Mouse (Mus musculus): Measurements from ENCODE around the gene Pgr. TPM values are rescaled to one million over a fixed set of nuclear protein-coding genes. Genes with fewer than 3 reads are reported as not detected.

Pgr gene
- under 1 TPM in 2 of 4 experiments, not detected in 2; 0.05 to 0.14 TPM for total RNA-seq (2022)

DNA sequence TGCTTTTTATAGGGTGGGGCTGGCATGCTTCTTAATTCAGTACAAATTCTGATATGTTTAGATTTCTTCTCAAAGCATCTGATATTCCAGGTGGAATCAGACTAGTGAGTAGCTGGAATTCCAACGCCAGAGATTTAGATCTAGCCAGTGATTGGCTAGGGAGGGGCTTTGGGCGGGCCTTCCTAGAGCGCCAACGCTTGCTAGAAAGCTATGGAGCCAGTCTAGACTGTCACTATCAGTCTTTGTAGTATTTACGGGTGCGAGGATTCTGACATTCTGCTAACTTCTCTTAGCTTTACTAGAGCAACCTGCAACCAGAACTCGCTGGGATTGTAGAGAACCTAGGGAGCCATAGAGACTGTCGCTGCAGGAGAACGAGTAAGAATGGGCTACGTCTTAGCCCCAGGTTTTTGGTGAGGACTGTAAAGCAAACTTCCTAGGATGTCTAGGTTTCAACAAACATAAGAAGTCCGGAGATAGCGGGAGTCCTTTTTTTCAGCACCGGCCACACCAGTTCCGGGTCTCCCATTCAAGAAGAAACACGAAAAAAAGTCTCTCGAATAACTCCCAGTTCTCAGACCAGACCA is at the start of gene Pgr:
Gene Pgr, plus strand, starts transcription at position 218 of the 587 bp plus-strand sequence.
- DNase-seq (ENCODE audit: low spot score): no peak

DNA sequence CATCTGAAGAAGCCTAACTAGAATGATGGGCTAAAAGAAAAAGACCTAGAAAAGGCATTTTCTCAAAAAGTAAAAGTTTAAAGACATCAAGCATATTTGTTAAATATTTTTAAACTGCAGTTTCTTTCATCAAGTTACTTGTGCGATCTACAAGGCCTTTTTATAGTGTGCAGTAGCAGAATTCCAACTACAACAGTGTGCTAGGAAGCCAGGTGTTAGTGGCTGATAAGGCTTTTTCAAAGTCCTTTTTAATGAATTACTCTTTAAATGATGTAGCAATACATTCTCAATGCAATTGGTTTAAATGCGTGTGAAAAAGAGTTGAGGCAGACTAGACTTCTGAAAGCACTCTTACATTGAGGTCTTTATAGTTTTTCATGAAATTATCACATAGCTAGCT is 42.2 kb upstream of the Pgr start:
- no peak for DNase-seq (ENCODE audit: low spot score)

DNA sequence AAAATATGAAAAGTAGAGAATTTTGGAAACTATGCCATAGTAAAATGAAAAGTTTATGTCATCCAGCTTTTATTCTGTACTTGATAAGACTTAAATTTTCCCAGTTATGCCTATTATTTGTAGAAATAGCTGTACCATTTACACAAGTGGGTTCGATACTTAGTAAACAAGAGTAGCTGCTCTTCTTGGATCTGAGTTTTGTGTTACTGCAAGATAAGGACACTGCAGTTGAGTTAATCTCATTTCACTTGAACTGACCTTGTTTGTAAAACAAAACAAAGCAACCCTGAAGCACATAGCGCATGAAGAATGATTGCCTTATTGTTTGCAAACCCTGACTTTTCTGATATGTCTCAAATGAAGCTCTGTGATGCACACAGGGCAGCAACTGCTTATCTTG is 31.1 kb upstream of the Pgr start:
- DNase-seq (ENCODE audit: low spot score): no peak

DNA sequence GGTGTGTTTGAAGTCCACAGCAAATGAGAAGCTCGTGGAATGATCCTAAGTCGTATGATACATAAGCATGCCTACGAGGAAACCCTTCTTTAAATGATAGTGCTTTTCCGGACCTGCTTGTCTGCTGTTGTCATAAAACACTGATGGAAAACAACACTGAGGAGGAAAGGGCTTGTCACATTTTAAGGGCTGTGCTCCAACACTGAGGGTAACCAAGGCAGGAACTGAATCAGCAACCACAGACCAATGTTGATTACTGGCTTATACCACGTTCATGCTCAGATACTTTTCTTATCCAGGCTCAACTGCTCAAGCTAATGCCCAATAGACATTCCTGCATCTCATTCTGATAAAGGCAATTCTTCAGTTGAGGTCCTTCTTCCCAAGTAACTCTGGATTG is 4.4 kb upstream of the Pgr start:
- DNase-seq (ENCODE audit: low spot score): no peak

- no peak for DNase-seq (ENCODE audit: low spot score)
Observed at GRCm38 (mm10) chr9:8900203-8901012, 775 bp downstream of the Pgr start.

DNA sequence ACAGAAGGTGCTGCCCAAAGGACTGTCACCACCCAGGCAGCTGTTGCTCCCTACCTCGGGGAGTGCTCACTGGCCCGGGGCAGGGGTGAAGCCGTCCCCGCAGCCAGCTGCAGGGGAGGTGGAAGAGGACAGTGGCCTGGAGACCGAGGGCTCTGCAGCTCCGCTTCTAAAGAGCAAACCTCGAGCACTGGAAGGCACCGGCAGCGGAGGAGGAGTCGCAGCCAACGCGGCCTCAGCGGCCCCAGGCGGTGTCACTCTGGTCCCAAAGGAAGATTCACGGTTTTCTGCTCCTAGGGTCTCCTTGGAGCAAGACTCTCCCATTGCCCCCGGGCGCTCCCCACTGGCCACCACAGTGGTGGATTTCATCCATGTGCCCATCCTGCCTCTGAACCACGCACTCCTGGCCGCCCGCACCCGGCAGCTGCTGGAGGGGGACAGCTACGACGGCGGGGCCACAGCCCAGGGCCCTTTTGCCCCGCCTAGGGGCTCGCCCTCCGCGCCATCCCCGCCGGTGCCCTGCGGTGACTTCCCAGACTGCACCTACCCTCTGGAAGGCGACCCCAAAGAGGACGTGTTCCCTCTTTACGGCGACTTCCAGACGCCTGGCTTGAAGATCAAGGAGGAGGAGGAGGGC is 1.5 kb downstream of the Pgr start:
- no peak for DNase-seq (ENCODE audit: low spot score)

GRCm38 (mm10) chr9:8901647-8902131 is 2.1 kb downstream of the Pgr start:
- DNase-seq (ENCODE audit: low spot score): no peak

DNA sequence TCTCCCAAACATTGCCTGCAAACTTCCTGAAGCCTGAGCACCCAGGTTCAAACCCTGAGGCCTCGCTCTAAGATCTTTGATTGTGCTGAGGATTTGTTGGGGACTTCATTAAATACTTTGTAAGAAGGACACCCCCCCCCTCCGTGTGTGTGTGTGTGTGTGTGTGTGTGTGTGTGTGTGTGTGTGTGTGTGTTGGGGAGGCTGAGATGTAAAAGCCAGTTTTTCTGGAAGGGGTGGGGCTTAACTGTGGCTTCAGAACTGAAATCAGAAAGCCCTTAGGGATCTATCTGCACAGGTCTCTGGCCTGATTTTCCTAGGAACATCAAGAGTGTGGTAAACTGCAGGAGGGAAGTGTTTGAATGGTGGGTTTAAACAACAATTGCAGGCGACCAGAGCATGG is 2.6 kb downstream of the Pgr start:
- no peak for DNase-seq (ENCODE audit: low spot score)

- no peak for DNase-seq (ENCODE audit: low spot score)
Observed at GRCm38 (mm10) chr9:8927561-8927960, 27.9 kb downstream of the Pgr start.

DNA sequence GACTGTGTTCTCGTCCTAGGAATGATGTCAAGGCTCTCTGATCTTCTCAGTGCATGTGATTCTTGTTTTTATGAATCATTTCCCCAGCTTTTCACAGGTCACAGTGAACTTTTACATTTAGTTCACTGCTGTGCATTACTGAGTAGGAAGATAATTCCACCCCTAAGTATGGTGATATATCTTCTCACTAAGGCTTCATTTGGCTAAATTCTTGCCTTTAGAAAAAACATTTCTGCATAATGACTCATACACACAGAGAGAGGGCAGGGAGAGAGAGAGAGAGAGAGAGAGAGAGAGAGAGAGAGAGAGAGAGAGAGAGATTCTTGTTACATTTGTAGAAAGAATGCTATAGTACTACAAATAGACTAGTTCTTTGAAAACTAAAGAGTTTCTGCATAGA is 38.1 kb downstream of the Pgr start:
- no peak for DNase-seq (ENCODE audit: low spot score)

- DNase-seq (ENCODE audit: low spot score): no peak
Observed at GRCm38 (mm10) chr9:8953306-8953705, 53.7 kb downstream of the Pgr start.

DNA sequence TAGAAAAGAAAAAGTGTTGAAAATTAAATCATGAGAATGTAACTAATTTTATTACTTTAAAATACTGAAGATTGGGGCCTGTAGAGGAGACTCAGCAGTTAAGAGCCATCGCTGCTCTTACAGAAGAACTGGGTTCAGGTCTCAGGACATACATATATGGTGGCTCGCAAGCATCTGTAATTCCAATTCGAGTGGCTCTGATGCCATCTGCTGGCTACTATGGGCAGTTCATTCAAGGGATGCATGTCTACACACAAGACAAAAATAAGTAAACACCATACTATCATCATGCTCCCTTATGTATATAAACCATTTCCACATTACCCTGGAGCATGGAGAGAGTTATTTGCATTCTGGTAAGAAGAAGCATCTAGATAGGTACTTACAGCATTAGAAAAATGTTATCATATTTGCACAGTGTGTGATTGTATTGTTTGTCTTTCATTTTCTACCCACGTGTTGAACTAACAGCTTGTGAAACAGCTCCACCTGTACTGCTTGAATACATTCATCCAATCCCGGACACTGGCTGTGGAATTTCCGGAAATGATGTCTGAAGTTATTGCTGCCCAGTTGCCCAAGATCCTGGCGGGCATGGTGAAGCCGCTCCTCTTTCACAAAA is 65.0 kb downstream of the Pgr start:
- DNase-seq (ENCODE audit: low spot score): no peak

DNA sequence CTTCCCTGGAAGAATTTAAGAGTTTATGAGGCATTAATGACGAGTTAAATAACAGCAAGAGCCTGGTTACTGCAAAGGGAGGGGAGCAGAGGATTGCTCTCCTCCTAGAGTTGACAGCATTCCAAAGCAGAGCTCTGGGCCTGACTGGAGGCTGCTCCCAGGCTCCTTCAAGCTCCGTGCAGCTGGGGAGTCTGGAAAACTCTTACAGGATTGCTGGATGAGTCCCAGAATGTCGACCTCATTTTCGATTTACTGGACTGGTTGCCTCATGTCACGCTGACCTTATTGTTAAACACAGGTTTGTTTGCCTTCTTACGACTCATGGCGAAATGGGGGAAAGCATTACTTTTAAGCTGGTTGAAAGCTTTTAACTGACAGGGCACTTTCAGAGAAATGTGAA is 70.6 kb downstream of the Pgr start:
- peak; percentile 38 for DNase-seq (ENCODE audit: low spot score)

GRCm38 (mm10) chr9:8971491-8971890 is 71.9 kb downstream of the Pgr start, which contains the start of gene Gm16485:
Gene Gm16485, plus strand, starts transcription at chr9:8971791.
- DNase-seq (ENCODE audit: low spot score): no peak

GRCm38 (mm10) chr9:8977775-8978174 is 78.1 kb downstream of the Pgr start:
- DNase-seq (ENCODE audit: low spot score): no peak

GRCm38 (mm10) chr9:8982315-8982714 is 82.7 kb downstream of the Pgr start:
- DNase-seq (ENCODE audit: low spot score): no peak

GRCm38 (mm10) chr9:8996494-8996893 is 96.9 kb downstream of the Pgr start:
- no peak for DNase-seq (ENCODE audit: low spot score)

GRCm38 (mm10) chr9:9001170-9001569 is 101.5 kb downstream of the Pgr start:
- DNase-seq (ENCODE audit: low spot score): no peak

- DNase-seq (ENCODE audit: low spot score): no peak
Observed at GRCm38 (mm10) chr9:9015108-9015507, 115.5 kb downstream of the Pgr start.

Data from heart, adult 8-10 months (tissue).